Mouse (Mus musculus): Measurements from ENCODE around the gene Sp6.

DNA sequence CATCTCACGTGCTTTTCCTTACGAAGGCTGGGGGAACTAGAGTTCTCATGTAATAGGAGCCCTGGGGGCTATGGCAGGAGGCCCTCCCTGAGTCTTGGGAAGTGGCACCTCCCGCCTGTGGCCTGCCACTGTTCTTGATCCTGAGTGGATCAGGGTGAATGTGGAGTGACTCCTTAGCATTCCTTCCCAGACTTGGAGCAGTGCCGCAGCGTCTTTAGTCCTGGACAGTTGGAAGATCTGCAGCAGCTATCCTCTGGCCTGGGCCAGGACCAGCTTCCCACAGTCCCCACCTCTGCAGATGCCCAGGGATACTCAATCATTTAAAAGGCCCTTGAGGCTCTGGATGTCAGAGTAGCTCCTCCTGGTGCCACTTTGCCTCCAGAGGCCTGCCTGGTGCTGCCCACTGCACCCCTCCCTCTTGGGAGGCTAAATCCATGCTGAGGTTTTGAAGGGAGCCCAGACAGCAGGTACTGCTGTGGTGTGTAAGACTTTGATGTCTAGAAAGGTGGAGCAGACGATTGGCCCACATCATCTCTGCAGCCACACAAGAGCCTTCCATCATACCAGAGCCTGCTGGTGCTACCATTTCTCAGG, 36.4 kb downstream of the Sp6 start:
- no peak for TF ChIP-seq POLR2A (IDR thresholded peaks at IDR 0.05; ENCODE audit: low read depth, low read length)
- no peak for TF ChIP-seq CTCF (conservative IDR thresholded peaks at IDR 0.05; ENCODE audit: insufficient read depth, insufficient read length, low read depth, low read length)

Measured in kidney, adult 2 months (tissue).